Mouse (Mus musculus) cerebellum, adult 11 months (tissue): ENCODE data around the gene Ror1.

ENCODE experiments used
- DNase-seq: peaks from one replicate; pipeline ENCODE4 v3.0.0; 2022

The Ror1 gene

GRCm38 (mm10) chr4:100324719-100325515 is 229.3 kb downstream of the Ror1 start:
- DNase-seq = no peak

DNA sequence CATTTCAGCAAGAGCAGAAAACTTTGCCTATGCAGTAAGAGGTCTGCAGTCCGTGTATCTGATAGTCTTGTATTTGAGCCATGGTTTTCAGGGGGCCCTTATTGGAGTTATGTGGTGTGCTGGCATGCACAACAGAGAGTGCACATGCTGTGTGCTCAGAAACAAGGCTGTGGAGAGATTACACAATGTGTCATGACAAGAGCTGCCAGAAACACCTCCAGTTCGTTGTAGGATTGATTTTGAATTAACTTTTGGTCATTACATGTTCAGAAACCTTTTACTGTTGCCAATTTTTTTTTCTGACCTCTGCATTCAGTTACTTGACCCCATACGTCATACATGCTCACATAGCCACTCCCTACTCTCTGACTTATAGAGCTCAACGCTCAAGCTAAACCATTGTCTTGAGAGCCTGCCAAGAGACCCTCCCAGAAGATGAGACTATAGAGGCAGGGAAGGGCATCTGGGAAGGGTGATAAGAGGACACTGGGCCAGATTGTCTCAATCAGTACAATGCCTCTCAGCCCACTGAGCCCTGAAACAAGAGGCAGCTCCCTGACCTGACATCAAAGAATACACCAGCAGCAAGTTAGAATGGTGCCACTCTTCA is 232.9 kb downstream of the Ror1 start:
- DNase-seq = no peak

- DNase-seq = no peak
Measured at GRCm38 (mm10) chr4:100335168-100335567, 239.6 kb downstream of the Ror1 start.

DNA sequence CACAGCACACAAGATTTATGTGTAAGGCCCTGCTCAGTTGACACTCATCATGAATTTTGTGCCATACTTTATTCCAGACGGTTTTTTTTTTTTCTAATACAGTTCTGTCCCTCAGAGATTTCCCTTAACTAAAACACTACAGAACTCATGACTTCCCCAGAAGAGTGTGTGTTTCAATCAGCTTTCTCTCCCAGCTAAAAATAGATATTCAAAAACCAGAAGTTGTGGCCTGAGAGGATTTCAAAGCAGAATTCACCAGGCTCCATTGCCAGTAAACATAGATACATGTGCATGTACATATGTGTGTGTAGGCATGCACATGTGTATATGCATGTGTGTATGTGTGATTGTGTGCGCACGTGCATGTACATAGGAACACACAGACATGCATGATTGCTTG is 252.2 kb downstream of the Ror1 start:
- DNase-seq = no peak

- no peak for DNase-seq
Measured at GRCm38 (mm10) chr4:100350106-100350795, 254.7 kb downstream of the Ror1 start.

DNA sequence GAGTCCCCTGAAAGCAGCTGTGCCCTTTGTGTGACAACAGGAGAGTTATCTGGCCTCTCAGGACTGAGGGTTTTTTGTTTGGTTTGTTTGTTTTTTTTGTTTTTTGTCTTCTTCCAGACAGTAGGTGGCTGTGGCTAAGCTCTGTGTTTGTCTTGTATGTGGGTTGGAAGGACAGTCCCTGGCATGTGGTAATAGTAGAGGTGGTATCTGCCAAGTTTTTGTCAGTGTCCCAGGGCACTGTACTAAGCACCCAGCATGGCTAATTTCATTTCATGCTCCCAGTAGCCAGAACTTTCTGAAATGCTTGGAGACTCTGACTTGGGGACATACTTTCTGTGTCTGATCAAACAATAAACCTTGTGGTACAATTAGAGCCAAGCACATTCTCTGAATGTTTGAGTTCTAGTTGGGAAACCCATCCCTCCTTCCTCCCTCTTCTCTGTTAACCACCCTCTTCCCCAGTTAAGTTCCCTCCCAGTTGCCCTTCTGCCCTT is 256.3 kb downstream of the Ror1 start:
- no peak for DNase-seq

- no peak for DNase-seq
Measured at GRCm38 (mm10) chr4:100355566-100355965, 260.0 kb downstream of the Ror1 start.

DNA sequence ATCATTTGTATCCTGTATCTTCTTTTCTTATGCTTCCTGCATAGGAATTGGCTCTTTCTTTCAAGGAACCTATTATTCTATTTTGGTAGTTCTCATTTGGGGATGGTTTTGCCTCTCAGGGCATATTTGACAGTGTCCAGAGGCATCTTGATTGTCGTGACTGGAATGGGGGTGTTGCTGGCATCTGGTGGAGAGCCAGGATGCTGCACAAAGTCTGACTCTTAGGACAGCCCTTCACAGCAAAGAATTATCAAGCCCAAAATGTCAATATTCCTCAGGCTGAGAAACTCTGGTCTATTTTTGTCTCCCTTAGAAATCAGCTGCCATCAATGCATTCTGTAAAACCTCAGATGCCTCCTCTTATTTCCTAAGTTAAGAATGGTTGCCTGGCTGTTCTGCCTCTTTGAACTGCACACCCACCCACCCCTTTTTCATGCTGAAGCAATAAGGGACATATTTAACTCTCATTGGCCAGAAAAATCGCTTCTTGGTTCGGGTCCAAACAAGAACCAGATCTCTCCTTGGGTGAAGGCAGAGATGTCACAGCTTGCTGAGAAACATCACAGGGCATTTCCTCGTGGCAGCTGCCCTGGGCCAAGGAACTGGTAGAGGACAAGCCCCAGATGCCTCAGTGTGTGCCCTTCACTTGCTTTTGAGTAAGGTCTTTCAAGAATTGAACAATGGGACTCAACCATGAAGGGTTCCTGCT is 262.4 kb downstream of the Ror1 start:
- no peak for DNase-seq

DNA sequence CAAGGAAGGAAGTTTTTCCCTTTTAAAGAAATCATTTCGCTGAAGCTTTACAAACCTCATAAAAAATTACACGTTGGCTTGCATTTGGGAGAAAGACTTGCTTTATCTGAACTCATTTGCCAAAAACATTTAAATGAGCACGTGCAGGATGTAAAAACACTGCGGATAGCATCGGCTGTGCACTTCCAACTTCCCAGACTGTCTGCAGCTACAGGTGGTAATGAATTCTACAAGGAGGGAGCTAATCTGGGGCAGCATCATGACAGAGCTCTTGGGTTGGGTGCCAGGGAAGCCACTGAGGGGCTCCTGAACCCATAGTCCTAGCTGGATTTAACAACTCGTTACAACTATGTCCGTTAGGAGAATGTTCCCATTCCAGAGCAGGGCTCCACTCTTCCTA is 268.1 kb downstream of the Ror1 start:
- DNase-seq = no peak

GRCm38 (mm10) chr4:100368691-100369090 is 273.1 kb downstream of the Ror1 start:
- DNase-seq = no peak

- no peak for DNase-seq
Measured at GRCm38 (mm10) chr4:100369541-100370174, 274.1 kb downstream of the Ror1 start.

DNA sequence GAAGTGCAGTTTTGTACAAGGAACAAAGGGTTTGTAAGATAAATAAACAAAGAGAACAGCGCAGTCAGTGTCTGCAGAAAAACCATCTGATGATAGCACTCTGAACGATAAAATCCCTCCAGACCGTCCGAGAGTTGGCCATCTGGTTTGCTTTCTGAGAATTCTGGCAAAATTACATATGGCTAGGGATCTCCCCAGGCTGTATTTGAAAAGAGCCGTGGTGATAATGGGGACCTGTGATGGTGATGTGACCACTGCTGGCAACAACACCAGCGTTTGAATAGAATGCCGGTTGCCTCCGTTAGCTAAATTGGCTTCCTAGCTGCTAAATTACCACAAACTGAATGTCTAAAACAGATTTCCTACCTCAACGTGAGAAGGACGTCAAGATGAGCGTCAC is 277.2 kb downstream of the Ror1 start:
- DNase-seq = peak; percentile 40

- DNase-seq = no peak
Measured at GRCm38 (mm10) chr4:100373780-100374179, 278.2 kb downstream of the Ror1 start.

DNA sequence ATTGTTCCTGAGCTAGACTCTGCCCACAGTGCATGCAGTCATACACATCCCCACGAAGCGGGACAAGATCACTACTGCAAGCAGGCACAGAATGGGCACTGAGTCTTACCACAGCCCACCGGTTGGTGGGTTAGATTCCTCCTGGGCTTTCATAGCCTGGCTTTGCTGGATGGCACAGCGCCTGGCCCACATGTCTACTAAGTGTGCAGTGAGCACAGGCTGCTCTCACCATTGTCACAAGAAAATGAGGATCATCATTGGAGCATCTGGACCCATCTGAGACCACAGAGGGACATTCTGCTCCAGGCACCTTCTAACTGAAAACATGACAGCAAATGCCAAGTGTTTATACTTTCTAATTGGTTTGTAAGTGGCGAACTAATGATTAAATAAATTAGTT is 279.7 kb downstream of the Ror1 start:
- DNase-seq = no peak

DNA sequence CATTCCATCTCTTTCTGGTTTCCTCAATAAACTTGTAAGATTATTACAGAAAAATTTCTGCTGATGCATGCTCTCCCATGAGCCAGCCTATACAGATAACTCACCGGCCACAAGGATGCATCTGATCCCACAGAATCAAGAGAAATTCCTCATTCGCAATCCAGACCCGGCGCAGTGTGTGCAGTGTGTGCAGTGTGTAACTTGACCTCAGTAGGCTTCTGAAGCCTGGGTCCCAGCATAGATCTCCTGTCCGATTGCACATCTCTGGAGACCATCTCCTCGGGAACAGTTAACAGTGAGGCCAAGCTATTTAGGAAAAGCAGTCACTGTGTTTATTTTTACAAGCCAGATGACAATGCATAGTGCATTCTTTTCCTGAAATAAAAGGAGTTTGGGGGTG is 280.6 kb downstream of the Ror1 start:
- DNase-seq = no peak

- DNase-seq = no peak
Measured at GRCm38 (mm10) chr4:100377231-100377630, 281.6 kb downstream of the Ror1 start.

DNA sequence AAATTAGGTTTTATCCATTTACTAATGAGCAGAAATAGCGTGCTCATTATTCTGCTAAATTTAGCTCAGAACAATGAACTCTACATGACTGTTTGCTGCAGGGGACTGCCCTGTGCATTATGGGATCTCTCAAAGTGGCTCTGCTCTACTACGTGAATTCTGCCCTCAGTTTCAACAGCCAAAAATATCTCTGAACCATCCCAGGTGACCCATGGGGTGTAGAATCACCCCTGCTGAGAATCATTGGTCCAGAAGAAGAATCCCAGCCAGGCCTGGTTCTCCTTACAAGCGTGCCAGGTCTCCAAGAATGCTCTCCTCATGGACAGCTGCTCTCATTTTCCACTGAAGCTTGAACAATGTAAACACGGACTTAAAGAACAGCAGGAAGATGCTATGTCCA is 282.4 kb downstream of the Ror1 start:
- peak; percentile 49 for DNase-seq

DNA sequence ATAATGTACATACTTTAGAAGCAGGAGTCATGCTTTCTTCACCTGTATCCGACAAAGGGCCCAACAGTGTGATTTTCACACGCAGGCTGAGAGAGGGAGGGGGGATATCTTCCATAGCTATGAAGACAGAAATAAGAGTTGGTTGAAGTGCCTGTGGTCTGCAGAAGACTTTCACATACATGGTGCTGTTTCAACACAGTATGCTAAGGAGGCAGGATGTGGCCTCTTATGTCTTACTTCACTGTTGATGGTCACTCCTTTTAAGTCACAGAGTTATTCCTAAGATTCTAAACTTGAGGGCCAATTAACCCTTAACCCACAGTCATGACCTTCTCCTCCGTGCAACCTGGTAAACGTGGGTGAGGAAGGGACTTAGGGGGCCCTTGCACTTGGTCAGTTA is 286.2 kb downstream of the Ror1 start:
- no peak for DNase-seq

DNA sequence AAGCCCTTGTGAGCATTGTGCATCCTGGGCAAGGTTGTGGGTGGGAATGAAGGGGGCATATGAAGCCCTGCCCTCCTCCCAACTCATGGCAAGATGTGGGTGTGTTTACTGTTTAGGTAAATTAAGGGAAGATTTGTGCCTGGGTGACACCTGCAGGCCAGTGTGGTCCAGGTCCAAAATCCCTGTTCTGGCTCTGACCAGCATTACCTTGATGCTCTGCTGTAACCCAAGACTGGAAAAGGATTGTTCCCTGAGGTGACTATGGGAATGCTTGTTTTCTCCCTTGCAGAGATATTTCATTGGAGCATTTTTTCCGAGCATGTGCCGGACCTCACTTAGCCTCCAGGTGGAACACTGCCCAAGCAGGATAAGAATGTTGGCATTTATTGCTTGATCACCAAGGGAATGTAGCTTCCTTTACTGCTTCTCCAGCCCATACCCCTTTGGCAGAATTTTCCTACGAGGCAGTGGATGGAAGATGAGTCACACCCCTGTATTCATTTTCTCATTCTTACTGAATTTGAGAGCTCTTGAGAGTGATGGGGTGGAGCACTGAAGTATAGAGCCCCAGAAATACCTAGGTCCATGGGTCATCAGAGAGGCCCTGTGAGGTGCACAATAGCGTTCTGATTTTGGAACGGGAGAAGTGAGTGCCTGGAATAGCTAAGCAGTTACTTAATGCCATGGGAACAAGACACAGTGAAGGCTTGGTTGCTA is 290.8 kb downstream of the Ror1 start:
- DNase-seq = peak; percentile 35

DNA sequence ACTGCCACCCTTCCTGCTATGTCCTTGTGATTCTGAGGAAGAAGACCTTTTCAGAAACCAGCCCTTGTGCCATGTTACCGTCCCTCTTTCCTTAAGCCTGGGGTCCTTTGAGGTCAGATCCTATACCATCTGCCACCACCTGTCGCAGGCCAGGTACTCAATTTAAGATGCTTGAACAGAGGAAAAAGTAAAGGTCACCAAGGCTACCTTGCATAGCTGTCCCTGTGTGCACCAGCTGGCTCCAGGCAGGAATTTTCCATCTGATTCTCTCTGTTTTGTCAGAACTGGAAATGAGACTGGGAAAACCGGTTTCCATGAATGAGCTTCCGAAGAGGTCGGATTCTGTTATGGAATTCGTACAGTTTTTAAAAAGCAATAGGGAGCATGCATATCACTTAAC is 294.8 kb downstream of the Ror1 start:
- peak; percentile 22 for DNase-seq

DNA sequence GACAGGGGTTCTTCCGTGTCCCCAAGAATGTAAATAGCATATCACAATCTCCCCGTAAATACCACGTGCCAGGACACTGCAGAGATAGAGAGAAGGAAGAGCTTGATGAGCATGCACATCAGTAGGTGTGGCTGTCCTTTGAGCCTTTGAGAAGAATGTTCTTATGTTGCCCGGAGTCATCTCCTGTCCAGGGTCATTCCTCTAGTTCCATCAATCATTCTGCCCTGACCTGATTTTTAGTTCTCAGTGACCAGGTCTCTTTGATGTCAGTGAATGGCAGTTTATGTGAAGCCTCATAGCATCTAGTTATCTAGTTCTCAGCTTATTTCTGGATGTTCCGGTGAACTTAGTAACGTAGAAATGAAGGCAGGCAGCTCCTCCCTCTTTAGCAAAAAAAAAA is 295.4 kb downstream of the Ror1 start:
- DNase-seq = no peak
